Mouse (Mus musculus) c-Kit-positive CD71-positive TER-119-positive erythroid progenitor cells, embryonic 14.5 days (primary cell): ENCODE measurements around the gene Srgap1.

Experiments
- DNase-seq: peaks from one replicate; pipeline ENCODE4 v3.0.0-alpha.2; 2013; ENCODE audit warnings: low spot score

The Srgap1 gene

GRCm38 (mm10) chr10:122017063-122017462 lies 30.1 kb downstream of the Srgap1 start:
- DNase-seq: no peak

GRCm38 (mm10) chr10:122016631-122017030 lies 30.5 kb downstream of the Srgap1 start:
- DNase-seq: no peak

- DNase-seq: no peak
Observed at GRCm38 (mm10) chr10:122012321-122012720, 34.8 kb downstream of the Srgap1 start.

GRCm38 (mm10) chr10:122008731-122009391 lies 38.3 kb downstream of the Srgap1 start:
- DNase-seq: peak; percentile 8

- DNase-seq: no peak
Observed at GRCm38 (mm10) chr10:122008370-122008730, 38.8 kb downstream of the Srgap1 start.

- DNase-seq: no peak
Observed at GRCm38 (mm10) chr10:122006606-122007005, 40.5 kb downstream of the Srgap1 start.

- no peak for DNase-seq
Observed at GRCm38 (mm10) chr10:122006151-122006550, 41.0 kb downstream of the Srgap1 start.

- DNase-seq: no peak
Observed at GRCm38 (mm10) chr10:122005560-122005959, 41.6 kb downstream of the Srgap1 start.

- no peak for DNase-seq
Observed at GRCm38 (mm10) chr10:122002930-122003329, 44.2 kb downstream of the Srgap1 start.

GRCm38 (mm10) chr10:121998806-121999205 lies 48.3 kb downstream of the Srgap1 start:
- no peak for DNase-seq

GRCm38 (mm10) chr10:121996500-121996899 lies 50.6 kb downstream of the Srgap1 start:
- no peak for DNase-seq

- no peak for DNase-seq
Observed at GRCm38 (mm10) chr10:121995448-121995847, 51.7 kb downstream of the Srgap1 start.

- no peak for DNase-seq
Observed at GRCm38 (mm10) chr10:121994660-121995059, 52.5 kb downstream of the Srgap1 start.

GRCm38 (mm10) chr10:121992609-121993008 lies 54.5 kb downstream of the Srgap1 start:
- no peak for DNase-seq

- DNase-seq: no peak
Observed at GRCm38 (mm10) chr10:121986997-121987396, 60.1 kb downstream of the Srgap1 start.

- DNase-seq: no peak
Observed at GRCm38 (mm10) chr10:121984887-121985286, 62.2 kb downstream of the Srgap1 start.

GRCm38 (mm10) chr10:121983993-121984610 lies 63.0 kb downstream of the Srgap1 start:
- DNase-seq: no peak

GRCm38 (mm10) chr10:121975330-121975729 lies 71.8 kb downstream of the Srgap1 start:
- no peak for DNase-seq

GRCm38 (mm10) chr10:121974591-121974990 lies 72.5 kb downstream of the Srgap1 start:
- no peak for DNase-seq

- DNase-seq: no peak
Observed at GRCm38 (mm10) chr10:121973281-121973680, 73.8 kb downstream of the Srgap1 start.

- no peak for DNase-seq
Observed at GRCm38 (mm10) chr10:121972249-121972892, 74.7 kb downstream of the Srgap1 start.

- DNase-seq: no peak
Observed at GRCm38 (mm10) chr10:121971658-121972057, 75.5 kb downstream of the Srgap1 start.

GRCm38 (mm10) chr10:121970912-121971311 lies 76.2 kb downstream of the Srgap1 start:
- DNase-seq: no peak
